17 mouse cellular contexts compared by ENCODE assay signal in the genomic region with DNA sequence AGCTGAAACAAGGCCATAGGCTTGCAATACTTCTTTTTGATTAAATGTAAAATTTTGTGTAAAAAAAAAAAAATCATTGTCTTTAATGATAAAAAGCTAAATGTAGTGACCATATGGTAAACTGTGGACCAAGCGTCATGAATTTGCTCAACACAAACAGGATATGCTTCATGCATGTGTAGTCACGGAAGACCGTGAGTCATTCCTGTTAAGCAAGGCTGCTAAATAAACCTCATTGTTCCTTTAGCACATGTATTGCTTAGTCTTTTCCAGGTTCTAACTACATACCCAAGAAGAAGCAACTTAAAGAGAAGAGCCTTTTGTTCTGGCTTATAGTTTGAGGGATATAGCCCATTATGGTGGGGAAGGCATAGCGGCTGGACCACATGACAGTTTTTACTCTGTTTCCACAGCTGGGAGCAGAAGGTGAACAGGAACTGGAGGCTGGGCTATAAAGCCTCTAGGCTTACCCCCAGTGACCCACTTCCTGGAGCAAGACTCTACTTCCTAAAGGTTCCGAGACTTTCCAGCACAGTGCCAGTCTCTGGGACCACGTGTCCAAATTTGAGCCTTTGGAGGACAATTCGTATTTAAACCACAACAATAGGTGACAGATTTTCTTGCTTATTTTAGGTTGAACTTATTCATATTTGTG. TPM values are rescaled to one million over a fixed set of nuclear protein-coding genes. Genes with fewer than 3 reads are reported as not detected.
A peak's percentile ranks its signal among the peaks of the same experiment; 100 is the strongest.
DNase-seq lines count a peak whose midpoint lies in the region; ATAC-seq and TF ChIP-seq lines count a peak whose summit lies in the region.
"Had no signal": no experiment of that assay in that cellular context is flagged by ENCODE, and none has a peak within 500 bp of the region (broad histone marks: within the 10 kb centered on the region; RNA-seq: fewer than 3 reads in every experiment).

No protein-coding gene starts in this region.

- WGBS in heart, postnatal 0 days, result 66% methylated on average over 7 of the region's 7 CpGs
- 74% methylated on average over 7 of the region's 7 CpGs for WGBS in heart, embryonic 11.5 days (ENCODE audit: insufficient replicate concordance)

- peak; percentile 60 for DNase-seq in heart, postnatal 0 days (ENCODE audit: low spot score)
- peak; percentile 58 for DNase-seq in 3134 (ENCODE audit: extremely low read depth, insufficient read length, low spot score)
- no peak for DNase-seq in urinary bladder, postnatal 4 days (ENCODE audit: low spot score in 2 of 2)
- no peak for DNase-seq in cerebellum, postnatal 36 days
- DNase-seq: adrenal gland, adult 8-10 months; cerebellum, postnatal 10 days; layer of hippocampus, adult 9-11 months had no signal

- no peak overlapping the region for H3K9ac ChIP-seq in heart, postnatal 0 days (replicated peaks; ENCODE audit: low read depth, low read length)
- no peak overlapping the region for H3K9ac ChIP-seq in heart, embryonic 11.5 days (ENCODE audit: low read depth, low read length)
- H3K9ac ChIP-seq in ES-Bruce4 (ENCODE audit: low read depth, poor library complexity, severe bottlenecking), result no peak overlapping the region
- H3K9ac ChIP-seq: heart, embryonic 12.5 days; neural tube, embryonic 12.5 days had no signal

- no peaks in the 10 kb centered on the region for H3K9me3 ChIP-seq in heart, postnatal 0 days (replicated peaks; ENCODE audit: control insufficient read depth, low read length)
- no peaks in the 10 kb centered on the region for H3K9me3 ChIP-seq in heart, embryonic 11.5 days (replicated peaks; ENCODE audit: control insufficient read depth, low read length)
- H3K9me3 ChIP-seq in ES-Bruce4 (replicated peaks; ENCODE audit: control insufficient read depth, insufficient read depth, low read length, poor library complexity, severe bottlenecking), result no peaks in the 10 kb centered on the region
- H3K9me3 ChIP-seq: embryonic facial prominence, embryonic 10.5 days; heart, embryonic 12.5 days; neural tube, embryonic 12.5 days had no signal

- no peak for ATAC-seq in heart, postnatal 0 days (ENCODE audit: insufficient read depth, low read depth)
- ATAC-seq in heart, embryonic 11.5 days (replicated peaks; ENCODE audit: insufficient number of reproducible peaks, low FRiP score, low TSS enrichment), result no peak
- ATAC-seq in megakaryocyte progenitor cell, adult 5-6 weeks (replicated peaks; ENCODE audit: poor library complexity), result peak; percentile 89
- ATAC-seq: hindbrain, embryonic 16.5 days; midbrain, embryonic 16.5 days had no signal

- no peak for TF ChIP-seq POLR2A in ES-Bruce4 (IDR thresholded peaks at IDR 0.05; ENCODE audit: insufficient read depth, low read length)

- TF ChIP-seq EP300 in heart, postnatal 0 days (IDR thresholded peaks at IDR 0.05; ENCODE audit: low read depth), result no peak
- TF ChIP-seq EP300 in ES-Bruce4 (IDR thresholded peaks at IDR 0.05; ENCODE audit: insufficient read depth, low read depth, low read length), result no peak

- no peaks in the 10 kb centered on the region for H3K27me3 ChIP-seq in heart, postnatal 0 days (ENCODE audit: control insufficient read depth, insufficient read depth, low read length)
- H3K27me3 ChIP-seq in heart, embryonic 11.5 days (ENCODE audit: control insufficient read depth, insufficient read depth, low read length), result no peaks in the 10 kb centered on the region
- H3K27me3 ChIP-seq in ES-Bruce4 (ENCODE audit: control insufficient read depth, insufficient read depth, low read length, poor library complexity, severe bottlenecking), result no peaks in the 10 kb centered on the region
- H3K27me3 ChIP-seq: CH12.LX; heart, embryonic 12.5 days; neural tube, embryonic 12.5 days had no signal

- H3K4me2 ChIP-seq in heart, postnatal 0 days (ENCODE audit: low read depth, low read length), result no peak overlapping the region
- H3K4me2 ChIP-seq in heart, embryonic 11.5 days, result no peak overlapping the region
- H3K4me2 ChIP-seq: heart, embryonic 12.5 days; liver, embryonic 11.5 days; neural tube, embryonic 12.5 days had no signal

- no peak for TF ChIP-seq CTCF in heart, postnatal 0 days (IDR thresholded peaks at IDR 0.05; ENCODE audit: low read depth)
- no peak for TF ChIP-seq CTCF in ES-Bruce4 (IDR thresholded peaks at IDR 0.05; ENCODE audit: low read depth, low read length)

- no peak overlapping the region for H3K4me3 ChIP-seq in heart, postnatal 0 days (ENCODE audit: low read depth, low read length)
- H3K4me3 ChIP-seq in heart, embryonic 11.5 days (ENCODE audit: low read depth, low read length), result no peak overlapping the region
- H3K4me3 ChIP-seq in ES-Bruce4 (ENCODE audit: low read depth, low read length), result no peak overlapping the region
- H3K4me3 ChIP-seq: embryonic facial prominence, embryonic 10.5 days; heart, embryonic 12.5 days; neural tube, embryonic 12.5 days had no signal

- peaks cover 6% of the 10 kb centered on the region; the same call in 1 of the 2 replicates for H3K4me1 ChIP-seq in heart, postnatal 0 days (ENCODE audit: control insufficient read depth, insufficient read depth)
- no peaks in the 10 kb centered on the region for H3K4me1 ChIP-seq in heart, embryonic 11.5 days (ENCODE audit: control insufficient read depth, insufficient read depth, low read length)
- peaks cover 10% of the 10 kb centered on the region for H3K4me1 ChIP-seq in ES-Bruce4 (ENCODE audit: control insufficient read depth, insufficient read depth, low read length)
- H3K4me1 ChIP-seq: neural tube, embryonic 12.5 days had no signal

- H3K36me3 ChIP-seq in heart, postnatal 0 days (replicated peaks; ENCODE audit: control insufficient read depth, insufficient read depth, low read length), result no peaks in the 10 kb centered on the region
- no peaks in the 10 kb centered on the region for H3K36me3 ChIP-seq in heart, embryonic 11.5 days (ENCODE audit: control insufficient read depth, insufficient read depth, low read length)
- H3K36me3 ChIP-seq in ES-Bruce4 (ENCODE audit: control insufficient read depth, insufficient read depth, low read length, poor library complexity, severe bottlenecking), result no peaks in the 10 kb centered on the region
- H3K36me3 ChIP-seq: embryonic facial prominence, embryonic 10.5 days; heart, embryonic 12.5 days; neural tube, embryonic 12.5 days had no signal

- peak overlapping the region; percentile 69 for H3K27ac ChIP-seq in heart, postnatal 0 days (ENCODE audit: low read depth)
- no peak overlapping the region for H3K27ac ChIP-seq in heart, embryonic 11.5 days (ENCODE audit: low read depth, low read length)
- H3K27ac ChIP-seq in ES-Bruce4 (ENCODE audit: insufficient read depth, low read length), result peak overlapping the region; percentile 59; the same call in 1 of the 2 replicates
- H3K27ac ChIP-seq: embryonic facial prominence, embryonic 10.5 days; neural tube, embryonic 12.5 days had no signal

RNA-seq across cellular contexts. Expression of a gene that starts 10.0 kb away (rescaled TPM):
- 1.9 and 16.2 TPM in 2 replicates for total RNA-seq in heart, postnatal 0 days (2014; rRNA removed; ENCODE audit: low replicate concordance)
- polyA plus RNA-seq in heart, postnatal 0 days (2015; fragmentation: Nextera tagmentation; extraction: Ambion mirVana), result 3.5 and 3.6 TPM in 2 replicates
- polyA plus RNA-seq in heart, embryonic 11.5 days (2014; fragmentation: Nextera tagmentation; extraction: Ambion mirVana), result 4.4 and 4.7 TPM in 2 replicates
- 4.4 and 4.6 TPM in 2 replicates for polyA plus RNA-seq in ES-Bruce4 (2011; ENCODE audit: insufficient read depth, insufficient read length, low read depth, missing spikeins)
- total RNA-seq in megakaryocyte progenitor cell, adult 5-6 weeks (2015), result 0.44 and 3.3 TPM in 2 replicates
- 1.7 and 2.7 TPM in 2 replicates for total RNA-seq in megakaryocyte progenitor cell, adult 5-6 weeks (2017)

RNA-seq across cellular contexts. Expression of a gene that starts 51.4 kb away (rescaled TPM):
- 125 and 153 TPM in 2 replicates for total RNA-seq in heart, postnatal 0 days (2014; rRNA removed; ENCODE audit: low replicate concordance)
- 227 and 232 TPM in 2 replicates for polyA plus RNA-seq in heart, postnatal 0 days (2015; fragmentation: Nextera tagmentation; extraction: Ambion mirVana)
- polyA plus RNA-seq in heart, embryonic 11.5 days (2014; fragmentation: Nextera tagmentation; extraction: Ambion mirVana), result 296 and 339 TPM in 2 replicates
- 290 TPM in 2 replicates for polyA plus RNA-seq in ES-Bruce4 (2011; ENCODE audit: insufficient read depth, insufficient read length, low read depth, missing spikeins)
- total RNA-seq in megakaryocyte progenitor cell, adult 5-6 weeks (2015), result 30.9 and 31.8 TPM in 2 replicates
- 35.4 and 40.8 TPM in 2 replicates for total RNA-seq in megakaryocyte progenitor cell, adult 5-6 weeks (2017)

Comparison
In these comparisons a context has a peak if more than half of its experiments do, and no peak if none do; other contexts are left out.
1. DNase-seq: peak in heart, postnatal 0 days (single experiment) and 3134 (single experiment); none in urinary bladder, postnatal 4 days (0 of 2) and cerebellum, postnatal 36 days (0 of 2).